Mouse (Mus musculus) spleen, postnatal 36 days (tissue): ENCODE measurements around the gene Pak4.
A peak's percentile ranks its signal among the peaks of the same experiment; 100 is the strongest.

Experiments used
- DNase-seq, 2 experiments: peaks; one replicate each; pipeline ENCODE4 v3.0.0; 2022; ENCODE audit warnings: low spot score in 2 of 2, mixed read lengths in 1 of 2

Gene Pak4

DNA sequence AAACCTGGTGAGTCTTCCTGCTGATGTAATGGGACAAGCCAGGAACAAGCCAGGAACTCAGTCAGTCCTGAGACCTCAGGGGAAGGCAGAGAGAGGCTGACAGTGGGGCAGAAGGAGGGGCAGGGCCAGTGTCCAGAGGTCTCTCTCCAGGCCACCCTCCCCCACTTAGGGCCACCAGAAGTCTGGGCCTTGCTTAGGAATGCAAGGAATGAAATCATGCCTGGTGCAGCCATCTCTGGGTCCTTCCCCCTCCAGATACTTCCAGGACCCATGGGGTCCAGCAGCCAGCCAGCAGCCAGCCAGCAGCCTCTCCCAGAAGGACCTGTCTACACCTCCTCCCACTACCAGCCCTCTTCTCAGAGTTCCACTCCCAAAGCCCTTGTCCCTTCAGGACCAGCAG lies 10.3 kb downstream of the Pak4 start:
- no peak for DNase-seq

DNA sequence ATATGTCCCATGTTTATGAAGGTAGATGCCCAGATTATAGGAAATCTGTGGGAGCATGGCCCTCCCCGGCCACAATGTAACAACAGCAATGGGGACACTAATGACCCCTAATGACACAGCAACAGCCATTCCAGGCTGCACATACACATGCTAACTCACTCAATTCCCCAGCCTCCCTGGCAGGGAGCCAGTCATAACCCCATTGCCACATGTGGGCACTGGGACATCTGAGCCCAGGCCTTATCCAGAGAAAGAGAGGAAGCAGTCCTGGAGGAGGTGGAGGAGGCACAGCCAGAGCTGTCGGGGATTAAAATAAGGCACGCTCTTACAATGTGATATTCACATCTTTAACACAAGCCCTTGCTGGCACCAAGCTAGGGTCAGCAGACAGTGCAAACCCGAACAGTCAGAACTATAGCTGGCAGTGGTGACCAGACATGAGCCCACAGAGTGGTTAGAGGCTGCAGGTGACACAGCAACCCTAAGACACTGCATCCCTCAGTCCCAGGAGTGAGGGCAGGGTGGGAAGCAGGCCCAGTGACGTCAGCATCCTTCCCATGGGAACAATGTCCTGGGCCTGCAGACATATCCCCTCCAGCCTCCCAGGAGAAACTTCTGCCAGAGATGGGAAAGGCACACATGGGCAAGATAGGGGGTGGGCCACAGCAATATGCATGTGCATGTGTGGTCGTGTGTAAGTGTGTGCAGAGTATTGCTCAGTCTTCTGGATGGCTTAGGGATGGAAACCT lies 11.1 kb downstream of the Pak4 start:
- no peak for DNase-seq

DNA sequence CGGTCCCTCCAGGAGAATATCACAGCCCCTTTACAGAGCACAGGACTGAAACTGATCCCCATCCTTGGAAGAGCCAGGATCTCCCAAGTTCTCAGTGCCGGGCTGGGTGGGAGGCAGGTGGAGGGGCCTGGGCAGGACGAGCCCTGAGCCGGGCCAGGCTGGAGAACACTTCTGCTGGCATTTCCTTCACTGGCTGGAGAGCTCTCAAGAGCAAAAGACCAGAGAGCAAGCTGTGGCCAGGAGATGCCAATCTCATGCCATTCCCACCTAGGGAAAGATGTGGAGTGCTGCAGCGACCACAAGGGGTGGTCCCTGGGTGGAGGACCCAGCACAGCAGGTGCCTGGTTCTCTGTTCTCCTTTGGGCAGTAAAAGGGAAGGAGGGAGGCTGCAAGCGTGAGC lies 13.0 kb downstream of the Pak4 start:
- DNase-seq = no peak

DNA sequence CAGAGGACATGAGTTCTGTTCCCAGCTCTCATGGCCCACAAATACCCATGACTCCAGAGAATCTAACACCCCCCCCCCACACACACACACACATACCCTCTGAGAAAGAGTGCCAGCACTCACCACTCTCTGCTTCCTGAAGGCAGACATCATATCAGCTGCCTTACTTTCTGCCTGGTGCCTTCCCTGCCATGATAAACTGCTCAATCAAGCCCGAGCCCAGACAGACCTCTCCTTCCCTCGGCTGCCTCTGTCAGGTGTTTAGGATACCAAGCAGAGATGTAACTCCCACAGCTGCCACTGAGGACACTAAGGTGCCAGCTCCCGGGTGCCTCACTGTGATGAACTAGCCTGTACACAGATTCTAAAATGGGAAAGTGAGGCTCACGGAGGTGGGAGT lies 13.5 kb downstream of the Pak4 start:
- DNase-seq = no peak

DNA sequence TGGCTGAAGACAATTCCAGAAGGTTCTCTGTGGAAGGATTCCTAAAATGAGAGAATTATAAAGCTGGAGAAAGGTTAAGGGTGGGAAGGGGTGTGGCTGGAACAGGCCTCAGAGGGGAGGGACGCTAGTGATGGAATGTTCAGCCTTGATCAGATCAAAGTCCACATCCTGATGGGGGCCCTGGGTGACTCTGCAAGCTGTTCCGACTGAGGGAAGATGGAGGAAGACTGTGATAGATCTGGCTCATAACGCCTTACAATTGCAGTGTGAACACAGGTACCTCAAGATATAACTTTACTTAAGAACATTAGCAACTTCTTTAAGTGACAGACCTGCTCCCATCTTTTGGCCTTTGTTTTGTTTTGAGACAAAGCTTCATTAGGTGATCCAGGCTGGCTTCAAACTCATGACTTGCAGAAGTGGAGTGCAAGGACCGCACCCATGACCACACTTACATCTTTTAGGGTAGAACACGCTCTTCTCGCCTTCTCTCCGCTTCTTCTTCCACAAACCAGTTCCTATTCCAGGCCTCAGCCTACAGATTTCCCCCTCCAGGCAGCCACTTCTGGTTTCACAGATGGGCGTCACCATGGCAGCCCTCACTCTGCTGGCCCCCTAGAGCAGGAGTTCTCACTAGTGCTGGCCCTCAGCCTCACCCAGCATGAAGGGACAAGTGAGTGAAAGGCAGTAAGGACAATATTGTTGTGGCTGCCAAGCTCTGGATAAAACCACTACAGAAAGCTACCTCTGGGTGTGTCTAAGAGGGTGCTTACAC lies 14.2 kb downstream of the Pak4 start:
- DNase-seq = peak; percentile 33 to 38

DNA sequence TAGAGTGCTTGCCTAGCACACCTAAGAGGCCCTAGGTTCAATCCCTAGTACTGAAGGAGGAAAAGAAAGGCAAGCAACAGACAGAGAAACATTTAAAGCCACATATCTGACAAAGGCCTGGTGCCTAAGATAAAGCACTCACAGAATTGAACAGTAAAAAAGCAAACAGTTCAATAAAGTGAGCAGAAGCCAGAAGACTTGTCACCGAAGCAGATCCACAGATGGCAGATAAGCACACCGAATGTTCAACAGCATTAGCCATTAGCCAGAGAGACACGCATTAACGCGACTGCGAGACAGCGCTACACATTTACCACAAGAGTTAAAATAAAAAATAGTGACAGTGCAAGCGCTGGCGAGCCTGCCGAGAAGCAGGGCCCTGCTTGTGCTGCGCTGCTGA lies 15.1 kb downstream of the Pak4 start:
- no peak for DNase-seq

DNA sequence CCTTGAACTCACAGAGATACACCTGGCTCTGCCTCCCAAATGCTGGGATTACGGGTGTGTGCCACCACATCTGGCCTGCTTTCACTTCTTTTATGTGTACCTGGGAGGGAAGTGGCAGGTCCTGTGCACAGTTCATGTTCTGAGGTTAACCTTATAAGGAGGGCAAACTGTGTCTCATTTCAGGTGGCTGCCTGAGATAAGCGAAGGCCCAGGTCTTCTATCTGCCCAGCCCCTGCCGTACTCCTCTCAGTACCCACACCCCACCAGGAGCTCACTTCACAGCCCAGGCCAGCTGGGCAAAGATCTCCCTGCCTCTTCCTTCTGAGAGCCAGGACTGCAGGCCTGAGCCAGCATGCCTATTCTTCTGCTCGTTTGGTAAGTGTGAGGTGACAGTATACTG lies 16.3 kb downstream of the Pak4 start:
- DNase-seq = peak; percentile 43 to 57

DNA sequence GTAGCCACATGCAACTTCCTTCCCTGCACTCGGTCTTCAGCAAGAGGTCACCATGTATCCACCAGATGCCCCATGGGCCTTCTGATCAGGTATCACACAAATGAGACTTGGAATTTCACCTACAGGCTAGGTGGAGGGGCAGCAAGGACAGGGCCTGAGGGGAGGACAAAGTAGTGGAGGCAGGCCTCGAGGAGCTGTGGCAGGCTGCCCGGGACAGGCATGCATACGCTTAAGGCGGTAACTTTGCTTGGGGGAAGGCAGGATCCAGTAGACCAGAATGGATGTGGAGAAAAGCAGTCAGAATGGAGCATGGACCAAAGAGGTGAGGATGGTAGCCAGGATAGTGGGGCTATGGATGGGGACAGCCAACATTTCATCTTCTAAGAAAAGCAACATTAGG lies 18.2 kb downstream of the Pak4 start:
- DNase-seq = no peak

DNA sequence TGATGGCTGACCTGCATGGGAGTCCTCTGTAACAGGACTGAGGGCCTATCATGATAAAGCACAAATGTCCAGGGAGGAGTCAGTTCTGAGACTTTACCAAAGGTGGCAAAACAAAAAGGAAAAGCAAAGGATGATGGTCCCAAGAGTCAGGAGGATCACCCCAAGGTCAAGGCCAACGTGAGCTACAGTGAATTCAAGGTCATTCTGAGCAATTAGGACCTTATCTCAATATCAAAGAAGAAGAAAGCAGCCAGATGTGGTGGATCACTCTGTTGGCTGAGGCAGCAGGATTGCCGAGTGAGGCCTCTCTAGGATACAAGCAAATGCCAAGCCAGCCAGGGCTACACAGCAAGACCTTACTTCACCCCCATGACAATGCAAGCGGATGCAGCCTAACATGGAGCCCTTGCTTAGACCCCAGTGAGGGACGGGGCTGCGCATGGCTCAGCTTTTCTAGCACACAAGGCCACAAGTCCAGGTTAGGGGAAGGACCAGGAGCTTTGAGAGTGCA lies 19.4 kb downstream of the Pak4 start:
- DNase-seq = no peak

DNA sequence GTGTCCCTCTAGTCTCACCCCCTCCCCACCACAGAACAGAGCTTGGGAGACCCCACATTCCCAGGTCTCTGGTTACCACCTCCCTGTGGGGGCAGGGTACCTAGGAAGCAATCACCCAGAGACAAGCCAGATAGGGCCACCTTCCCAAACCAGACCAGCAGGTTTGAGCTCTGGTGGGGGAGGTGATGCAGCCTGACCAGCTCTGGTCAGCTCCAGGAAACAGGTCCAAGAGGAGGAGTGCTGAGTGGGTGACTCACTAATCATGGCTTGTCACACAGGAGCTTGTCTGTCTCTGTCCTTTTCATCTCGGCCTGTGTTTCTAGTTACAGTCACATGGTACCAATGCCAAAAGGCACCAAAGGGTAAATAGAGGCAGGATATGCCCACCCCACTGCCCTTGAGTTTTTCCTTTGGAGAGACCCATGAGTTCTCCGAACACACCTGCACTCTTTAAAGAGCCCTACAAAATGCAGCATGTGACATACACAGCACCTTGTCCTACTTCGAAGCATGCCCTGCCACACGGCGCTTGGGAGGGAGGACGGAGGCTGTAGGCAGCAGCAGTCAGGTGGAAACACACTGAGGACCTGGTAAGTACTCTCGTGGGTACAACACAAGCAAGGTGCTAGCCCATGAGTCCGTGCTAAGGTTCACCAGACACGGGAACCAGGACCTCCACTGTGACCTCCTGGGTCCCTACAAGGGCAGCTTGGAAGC lies 20.0 kb downstream of the Pak4 start:
- no peak for DNase-seq

DNA sequence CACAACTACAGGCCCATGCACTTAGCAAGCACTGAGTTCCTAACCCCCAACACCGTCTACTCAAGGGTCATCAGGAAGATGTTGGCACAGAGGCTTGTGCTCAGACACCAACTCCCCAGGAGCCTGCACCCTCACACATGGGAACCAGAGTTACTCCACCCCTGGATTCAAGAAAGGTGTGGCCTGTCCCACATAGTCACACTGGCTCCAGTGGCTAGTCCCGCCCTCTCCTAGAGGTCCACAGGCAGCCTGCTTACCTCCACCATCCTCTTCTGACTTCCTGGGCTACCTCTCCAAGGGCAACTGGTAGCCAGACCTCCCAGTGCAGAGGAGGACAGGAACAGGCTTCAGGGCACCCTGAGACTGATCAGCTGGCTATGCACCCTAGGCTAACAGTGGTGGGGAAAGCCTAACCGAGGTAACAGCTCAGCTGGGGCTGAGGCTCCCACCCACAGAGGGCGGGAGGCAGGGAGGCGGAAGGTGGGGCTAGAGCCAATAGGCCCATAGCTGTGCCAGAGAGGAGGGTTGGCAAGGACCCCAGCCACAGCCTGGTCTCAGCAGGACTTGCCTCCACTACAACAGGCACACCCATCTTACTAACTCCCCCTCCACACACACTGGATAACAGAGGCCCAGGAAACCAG lies 21.6 kb downstream of the Pak4 start:
- DNase-seq = no peak

DNA sequence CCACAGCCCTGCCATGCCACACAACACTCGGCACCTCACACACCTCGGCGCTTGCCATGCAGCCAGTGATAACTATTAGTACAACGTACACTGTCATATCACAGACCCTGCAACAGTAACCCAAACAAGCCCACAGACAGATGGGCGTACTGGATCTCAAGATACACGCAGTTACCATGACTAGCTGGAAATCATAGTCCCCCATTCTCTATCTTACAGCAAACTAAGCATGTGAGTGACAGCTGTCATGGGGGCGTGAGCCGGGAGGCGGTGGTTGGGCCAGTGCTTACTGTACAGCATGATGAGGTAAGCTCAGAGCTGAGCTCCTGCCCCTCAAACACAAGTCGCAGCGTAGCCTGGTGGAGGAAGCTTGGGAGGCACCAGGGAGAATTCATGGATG lies 22.4 kb downstream of the Pak4 start:
- no peak for DNase-seq

DNA sequence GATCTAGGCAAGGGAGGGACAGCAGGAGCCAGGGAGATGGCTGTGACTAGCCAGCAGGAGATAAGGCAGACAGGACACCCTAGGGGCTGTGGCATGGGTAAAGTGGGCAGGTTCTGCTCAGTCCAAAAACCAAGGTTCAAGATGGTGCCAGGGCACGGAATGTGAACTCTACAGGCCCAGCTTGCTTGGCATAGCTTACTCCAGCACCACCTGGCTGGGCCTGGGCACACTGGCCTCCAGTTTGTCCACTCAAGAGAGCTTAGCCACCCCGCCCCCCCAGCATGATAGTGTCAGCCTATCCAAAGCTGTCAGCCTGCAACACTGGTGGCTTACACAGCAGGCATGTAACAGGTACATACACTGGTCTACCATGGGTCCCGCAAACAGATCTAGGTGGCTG lies 24.7 kb downstream of the Pak4 start:
- DNase-seq = no peak

DNA sequence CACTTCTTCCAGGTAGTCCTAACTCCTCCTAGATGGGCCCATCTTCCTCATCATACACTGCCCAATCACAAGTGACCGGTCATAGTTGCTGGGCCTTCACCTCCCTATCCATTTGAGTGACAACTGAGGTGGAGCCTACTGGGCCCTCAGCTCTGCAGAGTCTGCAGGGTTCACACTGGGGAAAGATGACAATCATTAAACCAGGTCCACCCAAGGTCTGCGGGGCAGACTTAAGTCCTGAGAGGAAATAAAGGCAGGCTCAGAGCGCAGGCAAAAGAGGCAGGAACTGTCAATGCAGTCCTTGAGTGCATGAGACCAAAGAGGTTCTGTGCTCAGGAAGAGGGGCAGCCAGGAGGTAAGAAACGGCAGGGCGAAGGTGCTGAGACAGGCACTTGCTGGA lies 25.3 kb downstream of the Pak4 start:
- no peak for DNase-seq

DNA sequence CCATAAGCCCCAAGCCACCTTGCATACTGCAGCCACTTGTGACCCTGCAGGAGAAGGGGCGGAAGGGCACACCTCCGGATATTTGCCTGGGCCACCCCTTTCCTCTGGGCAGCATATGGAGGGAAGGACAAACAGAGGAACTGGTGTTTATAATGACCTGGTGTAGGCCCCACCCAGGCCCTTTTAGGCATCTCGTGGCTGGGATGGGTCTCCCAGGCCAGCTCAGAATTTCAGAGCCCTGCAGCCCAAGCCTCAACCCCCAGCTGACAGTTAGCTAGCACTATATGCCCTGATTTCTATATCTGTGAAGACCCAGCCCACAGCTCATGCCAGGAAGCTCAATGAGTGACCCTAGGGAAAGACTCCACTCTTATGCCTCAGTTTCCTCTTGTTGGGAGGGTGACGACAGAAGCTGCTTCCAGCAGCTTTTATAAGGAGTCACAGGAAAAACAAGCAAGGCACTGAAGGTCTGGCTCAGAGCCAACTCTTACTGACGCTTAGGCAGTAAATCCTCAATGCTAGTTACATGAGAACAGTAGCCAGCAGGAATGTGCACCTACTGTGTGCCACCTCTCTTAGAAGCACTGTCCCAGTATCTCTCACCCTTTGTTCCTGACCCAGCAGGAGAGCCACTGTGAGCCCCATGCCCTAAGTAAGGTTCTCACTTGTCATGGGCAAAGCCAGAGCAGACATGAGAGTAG lies 26.9 kb downstream of the Pak4 start:
- no peak for DNase-seq

DNA sequence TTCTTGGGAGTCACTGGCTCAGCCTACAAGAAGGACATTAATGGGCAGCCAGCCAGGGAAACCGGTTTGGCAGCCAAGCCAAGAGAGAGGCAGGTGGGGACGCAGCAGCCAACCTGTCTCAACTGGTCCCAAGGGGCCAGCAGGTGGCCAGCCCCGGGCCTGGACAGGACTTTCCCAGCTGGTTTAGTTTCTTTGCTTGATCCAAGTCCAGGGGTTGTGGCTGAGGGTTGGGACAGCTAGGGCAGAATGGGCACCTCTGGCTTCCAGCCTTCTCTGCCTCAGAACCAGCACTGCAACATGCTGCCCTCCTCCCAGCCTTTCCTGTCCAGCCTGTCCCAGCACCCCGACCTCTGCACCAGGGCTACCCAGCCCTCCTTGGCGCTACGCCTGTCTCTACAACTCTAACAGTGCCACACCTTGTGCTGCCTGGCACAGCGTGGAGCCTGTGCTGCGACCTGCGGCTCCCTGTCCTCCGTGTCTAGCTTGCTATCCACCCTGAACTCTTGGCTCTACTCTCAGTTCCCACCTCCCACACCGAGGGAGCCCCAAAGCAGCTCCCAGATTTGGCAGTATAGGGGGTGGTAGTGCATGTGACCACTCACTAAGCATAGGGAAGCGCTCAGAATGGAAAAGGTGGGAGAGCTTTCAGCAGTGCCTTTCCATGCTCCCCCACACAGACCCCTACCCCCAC lies 27.5 kb downstream of the Pak4 start:
- DNase-seq = no peak

DNA sequence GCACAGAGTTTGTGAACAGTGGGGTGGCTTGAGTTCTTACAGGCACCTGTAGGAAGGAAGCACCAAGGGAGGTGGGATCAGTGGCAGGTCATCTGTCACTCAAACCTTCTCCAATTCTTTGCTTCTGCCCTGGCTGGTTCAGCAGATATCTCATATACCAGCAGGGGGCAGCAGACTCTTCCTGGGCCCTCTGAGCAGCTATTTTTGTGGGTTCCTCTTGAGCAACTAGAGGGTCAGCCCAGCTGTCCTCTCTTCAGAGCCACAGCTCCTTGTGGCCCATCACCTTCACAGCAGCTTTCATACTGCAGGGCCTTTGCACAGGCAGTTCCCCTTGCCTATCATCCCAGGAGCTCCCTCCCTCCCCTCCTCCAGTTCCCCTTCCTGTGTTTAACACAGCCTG lies 29.7 kb downstream of the Pak4 start:
- DNase-seq = peak; percentile 55 to 61

DNA sequence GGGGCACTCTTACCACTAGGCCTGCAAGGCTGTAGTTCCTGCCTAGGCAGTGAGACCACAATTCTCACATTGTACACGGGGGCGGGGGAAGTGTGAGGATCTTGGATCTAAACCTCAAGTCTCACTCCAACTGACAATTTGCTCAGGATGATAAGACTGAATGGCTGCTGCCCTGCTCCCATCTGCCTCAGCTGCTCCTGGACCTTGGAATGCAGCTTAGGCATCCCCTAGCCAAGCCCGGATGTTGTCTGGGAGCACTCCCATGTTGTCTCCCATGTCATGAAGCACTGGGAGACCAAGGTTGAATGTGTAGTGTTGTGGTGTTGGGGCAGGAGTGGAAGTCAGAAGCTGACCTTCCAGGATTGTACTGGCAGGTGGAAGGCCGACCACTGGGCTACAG lies 30.4 kb downstream of the Pak4 start:
- no peak for DNase-seq

DNA sequence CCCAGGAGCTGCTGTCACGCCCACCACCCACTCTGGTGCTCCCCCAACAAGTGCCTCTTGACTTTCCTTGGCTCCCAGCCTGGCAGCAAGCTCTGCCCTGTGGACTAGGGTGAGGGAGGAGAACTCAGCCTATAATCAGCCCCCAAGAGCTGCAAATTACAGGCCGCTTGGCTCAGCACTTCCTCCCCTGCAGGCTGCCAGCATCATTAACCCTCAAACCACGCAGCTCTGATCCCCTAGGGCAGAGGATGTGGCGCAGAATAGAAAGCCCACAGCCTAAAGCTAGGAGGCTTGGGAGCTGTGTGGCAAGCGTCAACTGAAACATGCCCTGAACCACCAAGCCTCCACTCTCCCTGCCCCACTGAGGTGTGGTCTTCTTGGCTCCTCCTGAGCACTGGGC lies 32.6 kb downstream of the Pak4 start:
- DNase-seq = no peak

DNA sequence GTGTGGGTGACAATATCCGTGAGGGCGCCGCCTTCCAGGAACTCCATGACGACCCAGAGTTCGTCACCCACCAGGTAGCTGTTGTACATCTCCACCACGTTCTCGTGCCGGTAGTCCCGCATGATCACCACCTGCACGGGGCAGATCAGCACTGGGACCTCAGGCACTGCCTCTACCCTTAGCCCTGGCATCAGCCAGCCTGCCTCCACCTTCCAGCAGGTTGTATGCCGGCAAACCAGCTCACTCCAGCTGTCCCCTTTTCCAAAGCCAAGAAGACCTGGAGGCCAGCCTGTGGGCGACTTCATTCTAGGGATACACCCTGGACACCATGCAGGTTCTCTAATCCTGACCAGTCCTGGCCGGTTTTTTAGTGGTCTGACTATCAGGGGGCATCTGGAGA lies 35.0 kb downstream of the Pak4 start:
- DNase-seq = no peak

DNA sequence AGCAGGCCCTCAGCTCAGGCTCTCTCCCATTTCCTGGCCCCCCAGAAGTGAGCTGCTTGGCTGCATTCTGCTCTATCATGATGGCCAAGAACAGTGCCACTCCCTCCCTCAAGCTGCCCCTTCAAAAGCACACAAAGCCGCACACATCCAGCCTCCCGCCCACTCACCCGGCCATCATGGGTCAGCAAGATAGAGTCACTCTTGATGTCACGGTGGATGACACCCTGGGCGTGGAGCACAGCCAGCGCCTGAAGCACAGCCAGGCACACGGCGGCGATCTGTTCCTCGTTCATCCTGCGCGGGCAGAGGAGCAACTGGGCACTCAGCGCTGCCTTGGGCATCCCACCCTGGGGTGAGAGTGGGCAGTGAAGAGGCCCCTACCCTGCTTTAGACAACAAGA lies 35.6 kb downstream of the Pak4 start:
- no peak for DNase-seq
